Mouse (Mus musculus) CH12.LX (cell line): ENCODE measurements around the gene Gm960. TPM values are rescaled to one million over a fixed set of nuclear protein-coding genes. Genes with fewer than 3 reads are reported as not detected.

Experiments used
- DNase-seq: peaks from one replicate; pipeline ENCODE4 v3.0.0-alpha.2; 2013; ENCODE audit errors: extremely low read depth
- H3K27ac ChIP-seq: 2 replicates; pipeline ENCODE4 v1.5.1; 2012; ENCODE audit warnings: low read depth, mild to moderate bottlenecking, control low read depth, moderate library complexity; ENCODE audit not compliant: insufficient read depth
- H3K27me3 ChIP-seq: replicated peaks from 2 replicates; pipeline ENCODE3; 2012; ENCODE audit warnings: inconsistent platforms
- H3K36me3 ChIP-seq, 2 experiments: replicated peaks in 1 of 2; 2 replicates each; pipeline versions ENCODE3 to v1.6.1; 2012; ENCODE audit warnings: inconsistent platforms in 1 of 2, low read length in 1 of 2, mild to moderate bottlenecking in 1 of 2, mixed read lengths in 1 of 2, moderate library complexity in 1 of 2; ENCODE audit not compliant: control insufficient read depth in 1 of 2, insufficient read depth in 1 of 2
- H3K4me1 ChIP-seq, 2 experiments: 2 replicates each; pipeline ENCODE4 v1.6.1; 2012; ENCODE audit warnings: inconsistent platforms in 1 of 2, moderate library complexity in 1 of 2; ENCODE audit not compliant: insufficient read depth in 2 of 2, control insufficient read depth in 1 of 2
- H3K4me2 ChIP-seq: 2 replicates; pipeline ENCODE4 v1.6.1; 2012; ENCODE audit warnings: low read depth, mild to moderate bottlenecking, control low read depth; ENCODE audit not compliant: poor library complexity, insufficient read depth, severe bottlenecking
- H3K4me3 ChIP-seq, 3 experiments: fragments of 150-350 bp in 1 of 3; sonication (generic) in 1 of 3; replicated peaks in 1 of 3; 2 replicates each; pipeline versions ENCODE3 to v1.5.1; 2011 to 2012; ENCODE audit warnings: low read depth in 2 of 3, low read length in 2 of 3, mild to moderate bottlenecking in 2 of 3, moderate library complexity in 2 of 3, control low read depth in 1 of 3, improper control_type of control experiment in 1 of 3, inconsistent platforms in 1 of 3, mixed read lengths in 1 of 3; ENCODE audit not compliant: poor library complexity in 1 of 3
- H3K79me2 ChIP-seq: replicated peaks from 2 replicates; pipeline ENCODE4 v1.6.1; 2012; ENCODE audit warnings: mild to moderate bottlenecking, moderate library complexity; ENCODE audit not compliant: control insufficient read depth, poor library complexity, insufficient read depth, severe bottlenecking; ENCODE audit errors: extremely low read depth
- H3K9ac ChIP-seq: 2 replicates; pipeline ENCODE4 v1.6.1; 2012; ENCODE audit warnings: low read depth, mild to moderate bottlenecking, control low read depth, moderate library complexity; ENCODE audit not compliant: insufficient read depth
- H3K9me3 ChIP-seq: replicated peaks from 2 replicates; pipeline ENCODE3; 2012; ENCODE audit warnings: low read length, inconsistent platforms, mixed read lengths
- CHD1 ChIP-seq: IDR thresholded peaks from 2 replicates; pipeline ENCODE4 v1.6.1; 2012; ENCODE audit warnings: low read depth, low read length, improper control_type of control experiment, inconsistent platforms
- CHD2 ChIP-seq: IDR thresholded peaks from 2 replicates; pipeline ENCODE4 v1.6.1; 2011; ENCODE audit warnings: low read length, improper control_type of control experiment
- CTCF ChIP-seq, 2 experiments: IDR thresholded peaks in 1 of 2; conservative IDR thresholded peaks in 1 of 2; 2 replicates each; pipeline ENCODE4 v1.5.1; 2011 to 2012; ENCODE audit warnings: low read depth in 2 of 2, low read length in 2 of 2, improper control_type of control experiment in 1 of 2, inconsistent platforms in 1 of 2, mild to moderate bottlenecking in 1 of 2, moderate library complexity in 1 of 2
- EP300 ChIP-seq: IDR thresholded peaks from 2 replicates; pipeline ENCODE4 v1.6.1; 2011; ENCODE audit warnings: low read length, improper control_type of control experiment
- GABPA ChIP-seq: IDR thresholded peaks from 2 replicates; pipeline ENCODE4 v1.6.1; 2012; ENCODE audit warnings: low read depth, low read length, improper control_type of control experiment, inconsistent platforms; ENCODE audit not compliant: insufficient replicate concordance
- IRF4 ChIP-seq: IDR thresholded peaks from 2 replicates; pipeline ENCODE4 v1.6.1; 2014; ENCODE audit warnings: low read depth, mild to moderate bottlenecking, inconsistent platforms, low read length, improper control_type of control experiment
- MAFK ChIP-seq: IDR thresholded peaks from 2 replicates; pipeline ENCODE4 v1.6.1; 2011; ENCODE audit warnings: low read length, improper control_type of control experiment; ENCODE audit not compliant: insufficient replicate concordance
- MEF2A ChIP-seq: IDR thresholded peaks from 2 replicates; pipeline ENCODE4 v1.6.1; 2014; ENCODE audit warnings: low read depth, mild to moderate bottlenecking, inconsistent platforms, low read length, improper control_type of control experiment, borderline replicate concordance
- MYC ChIP-seq: IDR thresholded peaks from 2 replicates; pipeline ENCODE4 v1.6.1; 2011; ENCODE audit warnings: low read depth, mild to moderate bottlenecking, improper control_type of control experiment, low read length
- NELFE ChIP-seq: IDR thresholded peaks from 2 replicates; pipeline ENCODE4 v1.6.1; 2011; ENCODE audit warnings: low read depth, low read length, improper control_type of control experiment
- NRF1 ChIP-seq: IDR thresholded peaks from 2 replicates; pipeline ENCODE4 v1.6.1; 2014; ENCODE audit warnings: low read depth, mild to moderate bottlenecking, inconsistent platforms, low read length, improper control_type of control experiment, moderate library complexity
- RCOR1 ChIP-seq: conservative IDR thresholded peaks from 2 replicates; pipeline ENCODE4 v1.6.1; 2012; ENCODE audit warnings: low read depth, mild to moderate bottlenecking, inconsistent platforms, low read length, improper control_type of control experiment
- USF2 ChIP-seq: conservative IDR thresholded peaks from 2 replicates; pipeline ENCODE4 v1.6.1; 2011; ENCODE audit warnings: low read depth, low read length, improper control_type of control experiment
- ZNF384 ChIP-seq: IDR thresholded peaks from 2 replicates; pipeline ENCODE4 v1.6.1; 2012; ENCODE audit warnings: low read depth, low read length, improper control_type of control experiment, inconsistent platforms
- dilution Hi-C: fragments of 300-500 bp; cut with MboI; formaldehyde crosslinking; loops from 2 replicates; pipeline ENCODE4 v1.14.3; 2020; ENCODE audit warnings: low sequenced_read_pairs; ENCODE audit not compliant: extremely low pct_unique_long_range_greater_than_20kb, extremely low pct_ligation_motif_present
- in situ Hi-C: fragments of 300-500 bp; cut with MboI; formaldehyde crosslinking; loops from 3 replicates; pipeline ENCODE4 v1.14.3; 2019; ENCODE audit warnings: low sequenced_read_pairs, low pct_ligation_motif_present, low pct_unique_long_range_greater_than_20kb, mixed read lengths
- polyA plus RNA-seq: library from polyadenylated mRNA; unstranded; fragments of >175 nt; gene quantifications from 2 replicates; pipeline ENCODE4 v1.2.1, GENCODE M21; 2012; ENCODE audit warnings: low read depth; ENCODE audit not compliant: insufficient read length
- total RNA-seq, 2 experiments: library from RNA; depleted of rRNA; stranded (reverse); fragments of 300-350 nt in 1 of 2; fragments of >200 nt in 1 of 2; gene quantifications; 2 replicates each; pipeline ENCODE4 v1.2.3; 2012 to 2014

Gene Gm960
- total and polyA plus RNA-seq, 3 experiments: 0.38 TPM; not detected in 2

DNA sequence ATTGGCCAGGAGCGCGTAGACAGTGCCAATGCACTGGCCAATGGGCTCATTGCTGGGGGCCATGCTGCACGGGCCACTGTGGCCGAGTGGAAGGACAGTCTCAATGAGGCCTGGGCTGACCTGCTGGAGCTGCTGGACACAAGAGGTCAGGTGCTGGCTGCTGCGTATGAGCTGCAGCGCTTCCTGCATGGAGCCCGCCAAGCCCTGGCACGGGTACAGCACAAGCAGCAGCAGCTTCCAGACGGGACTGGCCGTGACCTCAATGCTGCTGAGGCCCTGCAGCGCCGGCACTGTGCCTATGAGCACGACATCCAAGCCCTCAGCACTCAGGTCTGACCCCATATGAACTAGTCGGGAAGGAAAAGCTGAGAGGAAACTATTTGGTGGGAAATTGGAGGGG is 48.1 kb upstream of the Gm960 start:
- in situ Hi-C loops: loop anchor here (10.0 kb wide), 1 partner anchor 52 kb away; the partner anchor contains the start of gene Gm960
- no peaks in the 10 kb centered on the region for H3K27me3 ChIP-seq
- dilution Hi-C loops: no loop called here

GRCm38 (mm10) chr19:4745681-4746080 is 47.2 kb upstream of the Gm960 start:
- Histone ChIP-seq H3K4me2 (no peak overlapping the region), H3K36me3 (peaks cover 0 to 6% of the 10 kb centered on the region in 2 experiments), H3K4me1 (no peaks in the 10 kb centered on the region), H3K9me3 (no peaks in the 10 kb centered on the region), H3K27me3 (no peaks in the 10 kb centered on the region), H3K27ac (no peak overlapping the region), H3K79me2 (no peaks in the 10 kb centered on the region), H3K4me3 (no peak overlapping the region), H3K9ac (no peak overlapping the region)
- dilution Hi-C loops (no loop called here), in situ Hi-C loops (loop anchor here (10.0 kb wide), 1 partner anchor 51 kb away; the partner anchor contains the start of gene Gm960)
- TF ChIP-seq CHD2 (no peak), RCOR1 (no peak), NRF1 (no peak)
- no peak for DNase-seq

More for the DNA sequence above, 48.1 kb upstream of the Gm960 start:
- Histone ChIP-seq H3K79me2 (no peaks in the 10 kb centered on the region), H3K36me3 (peaks cover 0 to 6% of the 10 kb centered on the region in 2 experiments), H3K9ac (no peak overlapping the region), H3K27ac (no peak overlapping the region), H3K4me3 (no peak overlapping the region), H3K4me1 (no peaks in the 10 kb centered on the region), H3K4me2 (no peak overlapping the region), H3K9me3 (no peaks in the 10 kb centered on the region)
- no peak for DNase-seq
- no peak for TF ChIP-seq CHD2
- no peak for TF ChIP-seq USF2
- TF ChIP-seq CHD1: no peak
- TF ChIP-seq CTCF (conservative IDR thresholded peaks at IDR 0.05 in 1 of 2, IDR thresholded peaks at IDR 0.05 in 1 of 2; ENCODE audit: low read depth in 2 of 2, low read length in 2 of 2): no peak
- no peak for TF ChIP-seq IRF4
- TF ChIP-seq MEF2A: no peak
- TF ChIP-seq MAFK: no peak
- TF ChIP-seq NRF1: no peak
- TF ChIP-seq NELFE: no peak
- TF ChIP-seq EP300: no peak
- TF ChIP-seq GABPA: no peak

GRCm38 (mm10) chr19:4745057-4745456 is 46.6 kb upstream of the Gm960 start:
- H3K27me3 ChIP-seq: no peaks in the 10 kb centered on the region
- no peak overlapping the region for H3K27ac ChIP-seq
- H3K4me3 ChIP-seq: no peak overlapping the region
- dilution Hi-C loops (no loop called here), in situ Hi-C loops (loop anchor here (10.0 kb wide), 1 partner anchor 50 kb away; the partner anchor contains the start of gene Gm960)
- H3K4me1 ChIP-seq: no peaks in the 10 kb centered on the region
- no peak overlapping the region for H3K4me2 ChIP-seq
- DNase-seq: no peak
- no peaks in the 10 kb centered on the region for H3K79me2 ChIP-seq
- no peaks in the 10 kb centered on the region for H3K9me3 ChIP-seq
- TF ChIP-seq CHD2 (no peak), ZNF384 (no peak), MYC (no peak)
- no peak overlapping the region for H3K9ac ChIP-seq
- H3K36me3 ChIP-seq: peaks cover 0 to 6% of the 10 kb centered on the region in 2 experiments
